Mouse (Mus musculus): Measurements from ENCODE around the gene Myct1.
A peak's percentile ranks its signal among the peaks of the same experiment; 100 is the strongest.

Myct1 gene

GRCm38 (mm10) chr10:5593464-5593863 lies at the start of gene Myct1:
TSS of gene Myct1 (plus strand) at chr10:5593775.
- DNase-seq, result no peak

GRCm38 (mm10) chr10:5546428-5546827 lies 47.1 kb upstream of the Myct1 start:
- DNase-seq, result no peak

DNA sequence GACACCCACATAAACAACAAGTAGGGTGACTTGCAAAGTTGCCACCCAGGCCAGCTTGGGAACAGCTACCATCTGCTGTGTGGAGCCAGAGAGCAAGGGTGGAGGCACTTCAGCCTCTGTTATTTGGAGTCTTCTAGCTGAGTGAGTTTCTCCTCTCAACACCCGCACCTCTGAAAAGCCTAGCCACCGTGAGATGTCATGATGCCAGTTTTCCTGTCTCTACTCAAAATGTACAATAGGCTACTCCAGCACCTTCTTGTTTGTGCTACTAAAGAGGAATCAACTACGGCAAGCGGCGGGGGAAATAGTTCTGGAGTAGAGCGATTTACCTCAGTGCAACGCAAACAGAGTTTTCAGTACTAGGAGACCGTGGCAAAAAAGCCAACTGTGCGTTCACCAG lies 45.8 kb upstream of the Myct1 start:
- DNase-seq, result peak; percentile 57

DNA sequence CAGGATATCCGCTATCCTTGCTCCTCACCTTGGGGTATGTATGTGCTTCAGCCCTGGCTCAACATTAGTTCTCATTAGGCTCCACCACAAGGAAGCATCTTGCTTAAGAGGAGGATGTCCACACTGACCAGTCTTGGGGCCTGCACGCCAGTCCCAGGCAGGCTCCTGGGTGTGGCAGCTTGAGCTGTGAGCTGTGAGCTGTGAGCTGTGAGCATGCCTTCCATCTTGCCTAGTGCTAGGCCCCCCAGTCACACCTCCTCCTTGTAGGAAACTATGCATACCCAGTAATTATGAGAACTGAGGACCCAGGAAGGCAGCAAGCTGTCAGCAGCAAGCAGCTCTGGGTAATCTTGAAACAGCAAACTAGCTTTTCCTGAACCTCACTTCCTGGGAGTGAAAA lies 44.9 kb upstream of the Myct1 start:
- DNase-seq, result peak; percentile 50

DNA sequence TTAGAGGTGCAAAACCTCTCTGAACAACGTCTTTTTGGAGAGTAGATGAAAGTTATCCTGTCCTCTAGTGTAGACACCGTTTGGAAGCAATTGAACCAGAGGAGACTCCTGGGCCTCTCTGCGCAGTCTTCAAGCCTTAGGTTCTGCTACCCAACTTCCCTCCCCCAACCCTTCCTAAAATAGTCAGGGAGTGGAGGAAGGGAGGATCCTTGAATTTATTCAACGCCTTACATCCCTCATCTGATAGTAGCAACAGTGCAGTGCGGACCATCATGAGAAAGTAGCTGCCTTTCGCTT lies 43.8 kb upstream of the Myct1 start:
- DNase-seq, result no peak

DNA sequence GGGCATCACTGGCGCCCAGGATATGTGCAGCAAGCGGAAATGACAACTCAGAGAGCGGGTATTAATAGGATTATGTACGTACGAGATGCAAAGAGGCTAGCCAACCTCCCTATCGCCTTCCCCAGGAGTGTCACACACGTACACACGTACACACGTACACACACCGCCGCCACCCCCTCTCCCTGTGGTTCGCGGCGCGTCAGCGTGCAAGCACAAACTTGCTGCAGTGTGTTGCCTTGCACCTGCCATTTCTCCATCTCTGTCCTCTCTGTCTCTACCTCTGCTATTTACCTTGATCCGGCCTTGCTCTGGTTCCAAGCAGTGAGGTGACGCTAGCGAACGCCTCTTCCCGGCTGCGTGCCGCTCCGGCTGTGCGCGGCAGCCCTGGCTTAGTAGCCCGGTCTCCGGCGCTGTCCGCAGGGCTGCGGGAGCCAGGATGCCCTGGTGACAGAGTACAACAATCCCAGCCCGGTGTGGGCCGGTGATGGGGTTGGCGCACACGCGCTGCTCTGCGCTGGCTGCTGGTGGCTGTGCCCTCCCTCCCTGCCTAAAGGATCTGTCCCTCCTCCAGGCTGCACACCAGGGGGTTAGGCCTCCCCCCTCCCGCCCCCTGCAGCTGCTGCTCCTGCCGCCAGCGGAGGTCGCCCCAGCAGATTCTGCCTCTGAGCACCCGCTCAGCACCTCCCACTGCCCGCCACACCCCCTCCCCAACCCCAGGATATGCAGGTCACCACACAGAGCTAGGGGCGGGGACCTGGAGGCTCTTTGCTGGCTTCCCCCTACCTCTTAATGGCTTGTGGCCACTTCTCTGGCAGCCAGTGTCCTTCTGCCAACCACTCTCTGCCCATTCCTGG lies 43.2 kb upstream of the Myct1 start:
- DNase-seq, result peak; percentile 86

- no peak for DNase-seq
These were observed 42.2 kb upstream of the Myct1 start, which contains the start of gene Syne1 for GRCm38 (mm10) chr10:5551382-5551781. TSS of gene Syne1 (minus strand) at chr10:5551482.

DNA sequence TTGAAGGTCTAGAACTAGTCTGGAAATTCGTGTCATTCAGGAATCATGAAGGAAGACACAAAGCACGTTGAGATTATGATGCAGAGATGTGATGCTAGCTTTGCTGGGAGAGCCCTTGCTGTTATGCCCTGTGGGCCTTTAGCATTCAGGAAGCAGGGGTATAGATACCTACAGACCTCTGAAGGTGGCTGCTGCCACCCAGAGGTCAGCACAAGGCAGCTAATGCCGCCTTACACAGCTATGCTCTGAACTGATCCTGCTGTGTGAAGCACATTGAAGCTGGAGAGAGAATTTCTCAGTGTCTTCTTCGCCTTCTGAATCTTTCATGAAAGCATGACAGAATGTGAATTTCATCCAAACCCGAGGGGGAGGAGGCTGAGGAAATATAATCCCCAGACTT lies 38.6 kb upstream of the Myct1 start:
- DNase-seq, result peak; percentile 69

GRCm38 (mm10) chr10:5558808-5559207 lies 34.8 kb upstream of the Myct1 start:
- DNase-seq, result no peak

DNA sequence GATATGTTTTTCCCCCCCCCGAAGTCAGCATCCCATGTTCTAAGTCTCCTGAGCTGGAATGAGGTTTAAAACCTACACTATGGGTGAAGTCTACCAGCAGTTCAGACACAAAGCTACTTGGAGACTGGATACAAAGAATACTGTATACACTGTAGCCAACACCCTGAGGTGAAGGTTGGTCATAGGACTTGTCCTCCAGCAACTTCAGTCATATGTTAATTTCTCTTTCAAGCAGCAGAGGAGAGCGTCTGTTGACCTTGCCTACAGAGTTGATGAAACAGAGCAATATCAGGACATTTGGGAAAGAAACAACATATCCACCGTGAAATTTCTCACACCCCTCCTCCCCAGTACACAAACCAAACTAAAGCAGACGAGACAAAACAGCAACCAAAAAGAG lies 33.0 kb upstream of the Myct1 start:
- no peak for DNase-seq

DNA sequence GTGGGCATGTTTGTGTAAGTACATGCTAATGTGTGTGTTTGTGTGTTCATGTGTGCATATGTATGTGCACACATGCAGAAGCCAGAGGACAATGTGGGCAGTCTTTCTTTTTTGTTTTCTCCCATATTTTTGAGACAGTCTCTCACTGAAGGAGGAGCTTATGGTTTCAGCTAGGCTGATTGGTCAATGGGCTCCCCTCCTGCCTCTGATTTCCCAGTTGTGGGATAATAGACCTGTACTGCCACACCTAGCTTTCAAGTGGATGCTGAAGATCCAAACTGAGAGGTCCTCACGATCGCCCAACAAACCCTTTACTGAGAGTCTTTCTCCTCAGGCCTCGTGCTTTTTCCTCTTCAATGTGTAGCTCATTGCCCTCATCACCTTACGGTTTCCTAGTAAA lies 31.9 kb upstream of the Myct1 start:
- DNase-seq, result no peak

DNA sequence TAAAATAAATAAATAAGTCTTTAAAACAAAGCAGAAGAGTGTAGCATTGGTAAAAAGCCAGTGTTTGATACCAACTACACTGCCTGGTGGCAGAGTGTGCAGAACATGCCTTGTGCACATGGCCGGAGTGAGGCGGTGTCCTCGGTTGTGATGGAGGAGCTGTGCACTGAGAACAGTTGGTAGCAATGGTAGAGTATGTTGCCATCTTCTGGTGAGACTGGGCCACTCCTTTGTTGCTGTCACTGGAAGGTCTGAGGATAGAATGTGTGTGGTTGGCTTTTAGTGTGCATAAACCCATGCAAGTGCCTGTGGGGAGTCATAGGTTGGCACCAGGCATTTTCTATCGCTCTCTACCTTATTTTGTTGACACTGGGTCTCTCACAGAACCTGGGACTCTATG lies 24.6 kb upstream of the Myct1 start:
- DNase-seq, result no peak

DNA sequence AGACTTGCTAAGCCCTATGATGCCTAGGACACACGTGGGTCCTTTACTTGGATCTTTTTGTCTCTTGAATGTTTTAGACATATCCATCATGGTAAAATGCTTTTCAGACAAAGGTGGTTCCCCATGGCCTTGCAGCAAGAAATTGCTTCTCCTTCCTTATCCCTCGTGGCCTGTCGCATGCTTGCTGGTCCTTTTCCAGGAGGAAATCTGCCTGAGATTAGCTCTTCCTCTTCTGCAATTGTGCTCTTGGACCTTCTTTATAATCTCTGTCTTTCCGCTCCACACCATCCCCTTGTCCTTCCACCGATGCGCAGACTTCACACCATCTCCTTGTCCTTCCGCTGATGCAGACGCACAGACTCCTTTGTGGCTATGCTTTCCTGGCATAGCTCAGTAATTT lies 23.5 kb upstream of the Myct1 start:
- DNase-seq, result no peak

- no peak for DNase-seq
These were observed 22.2 kb upstream of the Myct1 start for GRCm38 (mm10) chr10:5571332-5571731.

- DNase-seq, result no peak
These were observed 20.2 kb upstream of the Myct1 start for GRCm38 (mm10) chr10:5573328-5573727.

GRCm38 (mm10) chr10:5591061-5591460 lies 2.5 kb upstream of the Myct1 start:
- no peak for DNase-seq

GRCm38 (mm10) chr10:5591996-5592395 lies 1.6 kb upstream of the Myct1 start:
- no peak for DNase-seq

- no peak for DNase-seq
These were observed 882 bp downstream of the Myct1 start for GRCm38 (mm10) chr10:5594457-5594856.

GRCm38 (mm10) chr10:5596559-5596958 lies 3.0 kb downstream of the Myct1 start:
- DNase-seq, result no peak

DNA sequence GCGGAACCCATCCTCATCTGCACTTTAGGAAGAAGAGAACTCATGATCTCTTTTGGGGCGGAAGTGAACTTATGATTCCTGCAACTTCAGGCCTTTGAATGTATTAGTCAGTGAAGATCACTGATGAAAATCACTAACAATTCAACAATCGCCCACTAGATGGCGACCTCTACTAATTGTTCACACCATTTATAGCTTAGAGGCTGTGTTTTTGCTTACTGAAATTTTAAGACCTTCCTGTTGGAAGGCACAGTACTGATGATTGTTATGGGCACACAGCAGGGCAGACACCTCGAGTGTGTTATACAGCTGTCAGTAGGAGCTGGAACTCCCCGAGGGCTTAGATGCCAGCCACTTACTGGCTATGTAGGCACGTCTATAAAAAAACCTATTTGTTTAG lies 6.5 kb downstream of the Myct1 start:
- DNase-seq, result peak; percentile 13

DNA sequence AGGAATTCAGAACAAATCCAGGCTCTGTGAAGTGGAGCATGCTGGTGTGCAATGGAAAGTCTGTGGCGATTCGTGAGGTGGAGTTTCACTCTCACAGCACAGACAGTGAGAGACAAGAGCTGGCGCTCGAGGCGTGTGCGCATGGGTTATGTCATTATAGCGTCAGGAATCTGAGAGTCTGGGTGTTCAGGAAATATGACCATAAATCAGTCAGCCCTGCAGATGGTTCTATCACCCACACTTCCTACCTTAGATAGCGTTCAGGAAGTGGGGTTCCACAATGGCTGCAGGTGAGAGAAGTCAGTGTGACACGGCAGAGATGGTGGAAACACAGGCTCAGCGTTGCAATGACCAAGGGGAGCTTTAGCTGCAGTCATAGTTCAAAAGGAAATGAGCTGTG lies 9.9 kb downstream of the Myct1 start:
- no peak for DNase-seq

DNA sequence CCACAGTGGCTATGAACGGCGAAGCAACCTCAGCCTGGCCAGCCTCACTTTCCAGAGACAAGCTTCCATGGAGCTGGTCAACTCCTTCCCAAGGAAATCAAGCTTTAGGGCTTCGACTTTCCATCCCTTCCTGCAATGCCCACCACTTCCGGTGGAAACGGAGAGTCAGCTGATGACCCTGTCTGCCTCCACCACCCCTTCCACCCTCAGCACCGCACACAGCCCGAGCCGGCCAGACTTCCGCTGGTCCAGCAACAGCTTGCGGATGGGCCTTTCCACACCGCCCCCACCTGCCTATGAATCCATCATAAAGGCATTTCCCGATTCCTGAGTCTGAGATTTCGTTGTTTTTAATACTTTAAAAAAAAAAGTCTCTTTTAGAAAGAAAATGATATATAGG lies 10.8 kb downstream of the Myct1 start:
- DNase-seq, result no peak

DNA sequence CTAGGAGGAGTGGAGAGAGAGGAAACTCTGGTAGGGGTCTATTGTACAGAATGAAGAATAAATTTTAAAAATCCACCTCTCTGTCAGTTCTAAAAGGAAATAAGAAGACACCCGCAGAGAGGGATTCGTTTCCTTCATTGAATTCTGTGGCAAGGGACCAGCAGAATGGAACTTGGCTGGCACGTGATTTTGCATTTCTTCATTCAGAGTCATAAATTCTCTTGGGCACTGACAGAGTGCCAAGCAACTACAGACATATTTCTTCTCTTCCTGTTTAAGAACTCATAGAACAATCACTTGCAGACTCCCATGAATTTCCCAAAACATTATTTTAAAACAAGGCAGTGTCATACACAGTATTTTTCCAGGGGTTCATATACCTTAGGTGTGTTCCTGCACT lies 15.3 kb downstream of the Myct1 start:
- no peak for DNase-seq

- no peak for DNase-seq
These were observed 21.8 kb downstream of the Myct1 start for GRCm38 (mm10) chr10:5615186-5616040.

Data from cerebellum, adult 11-12 months (tissue).